Mouse (Mus musculus) spleen, adult 2 months (tissue): ENCODE results near the gene Uba1y. TPM values are rescaled to one million over a fixed set of nuclear protein-coding genes. Genes with fewer than 3 reads are reported as not detected.
"Not testable (repeated sequence)": the region's sequence is repeated elsewhere in the genome, so short reads cannot be mapped to it uniquely, and the experiment has no call there.

Source experiments
- DNase-seq, 2 experiments: peaks; one replicate each; pipeline versions ENCODE4 v3.0.0 to v3.0.0-alpha.2; 2012 to 2021; ENCODE audit warnings: low spot score in 2 of 2, low read depth in 1 of 2
- H3K27ac ChIP-seq: fragments of 200-500 bp; 2 replicates; pipeline ENCODE4 v1.5.1; 2012; ENCODE audit warnings: low read length, inconsistent platforms; ENCODE audit not compliant: insufficient read depth
- H3K27me3 ChIP-seq: fragments of 200-500 bp; 2 replicates; pipeline ENCODE4 v1.6.1; 2012; ENCODE audit warnings: mild to moderate bottlenecking, moderate library complexity, low read length, inconsistent platforms; ENCODE audit not compliant: control insufficient read depth, insufficient read depth
- H3K36me3 ChIP-seq: fragments of 200-500 bp; 2 replicates; pipeline ENCODE4 v1.6.1; 2012; ENCODE audit warnings: mild to moderate bottlenecking, low read length, inconsistent platforms; ENCODE audit not compliant: control insufficient read depth, insufficient read depth
- H3K4me1 ChIP-seq: fragments of 200-500 bp; 2 replicates; pipeline ENCODE4 v1.6.1; 2011; ENCODE audit warnings: inconsistent platforms; ENCODE audit not compliant: control insufficient read depth, insufficient read depth, insufficient read length
- H3K4me3 ChIP-seq: fragments of 200-500 bp; 2 replicates; pipeline ENCODE4 v1.5.1; 2011; ENCODE audit warnings: mild to moderate bottlenecking, inconsistent platforms; ENCODE audit not compliant: insufficient read depth, insufficient read length; ENCODE audit errors: extremely low read depth
- CTCF ChIP-seq: fragments of 200-500 bp; IDR thresholded peaks from 2 replicates; pipeline ENCODE4 v1.5.1; 2011; ENCODE audit warnings: mild to moderate bottlenecking, inconsistent platforms; ENCODE audit not compliant: insufficient read depth, insufficient read length, insufficient replicate concordance; ENCODE audit errors: extremely low read depth
- POLR2A ChIP-seq: fragments of 200-500 bp; IDR thresholded peaks from 2 replicates; pipeline ENCODE4 v1.6.1; 2011; ENCODE audit warnings: low read depth, low read length, inconsistent platforms
- WGBS: fragments of 180-500 bp; shearing (Covaris S2); methylation state at CpG from one replicate; pipeline ENCODE4 v1.1.7; 2018; 5-methylcytosine and 5-hydroxymethylcytosine counted together
- polyA plus RNA-seq: library from polyadenylated mRNA; depleted of rRNA; stranded (reverse); fragments of >200 nt; gene quantifications from 2 replicates; pipeline ENCODE4 v1.2.3, GENCODE M21; 2012; rRNA removed

The Uba1y gene
- polyA plus RNA-seq: not detected in 2 replicates

DNA sequence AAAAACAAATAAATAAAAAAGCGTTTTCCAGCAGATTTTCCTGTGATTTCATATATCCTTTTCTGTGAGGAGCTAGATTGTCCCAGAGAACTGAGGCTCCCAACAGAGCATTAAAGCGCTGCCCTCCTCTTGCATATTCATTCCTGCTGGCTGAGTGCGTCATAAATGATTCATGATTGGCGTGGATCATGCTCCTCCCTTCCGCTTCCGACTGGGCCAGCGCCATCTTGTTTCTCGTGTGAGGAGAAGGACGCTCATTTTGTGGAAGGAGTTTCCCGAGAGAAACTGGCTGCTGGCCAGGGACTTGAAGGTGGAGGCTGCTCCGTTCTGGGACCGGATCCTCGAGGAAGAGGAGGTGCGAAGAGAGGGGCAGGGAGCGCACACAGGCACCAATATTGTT is at the start of gene Uba1y:
Uba1y (plus strand) TSS at position 254 of the 400 bp plus-strand sequence.
- Histone ChIP-seq H3K36me3 (no peaks in the 10 kb centered on the region), H3K27ac (no peak within 1 kb of the TSS), H3K4me1 (no peaks in the 10 kb centered on the region), H3K4me3 (no peak within 1 kb of the TSS), H3K27me3 (no peaks in the 10 kb centered on the region)
- WGBS: 98% methylated on average over 7 of the region's 15 CpGs
- no peak for DNase-seq
- TF ChIP-seq CTCF (no peak), POLR2A (no peak)

DNA sequence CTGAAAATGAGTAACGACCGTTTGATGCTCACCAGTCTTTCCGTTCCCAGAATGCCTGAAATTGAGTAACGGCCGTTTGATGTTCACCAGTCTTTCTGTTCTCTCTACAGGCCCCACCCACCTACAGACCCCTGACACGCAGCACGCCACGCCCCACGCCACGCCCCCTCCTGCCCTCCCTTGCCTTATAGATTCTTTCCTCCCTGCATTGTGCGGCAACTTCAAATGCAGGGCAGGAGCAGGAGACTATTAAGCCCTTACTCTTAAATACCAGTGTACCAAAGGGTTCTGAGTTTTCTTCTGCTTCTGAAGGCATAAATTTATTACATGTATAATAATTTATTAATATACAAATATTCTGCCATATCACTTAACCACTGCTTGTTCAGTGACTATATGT is 21.1 kb upstream of the Uba1y start, which contains the start of gene Zfy1:
Zfy1 (minus strand) TSS at position 101 of the 400 bp plus-strand sequence.
- H3K36me3 ChIP-seq, H3K27ac ChIP-seq, H3K4me1 ChIP-seq, H3K27me3 ChIP-seq, H3K4me3 ChIP-seq, DNase-seq: not testable (repeated sequence)
- WGBS: 69% methylated on average over 5 of the region's 11 CpGs

DNA sequence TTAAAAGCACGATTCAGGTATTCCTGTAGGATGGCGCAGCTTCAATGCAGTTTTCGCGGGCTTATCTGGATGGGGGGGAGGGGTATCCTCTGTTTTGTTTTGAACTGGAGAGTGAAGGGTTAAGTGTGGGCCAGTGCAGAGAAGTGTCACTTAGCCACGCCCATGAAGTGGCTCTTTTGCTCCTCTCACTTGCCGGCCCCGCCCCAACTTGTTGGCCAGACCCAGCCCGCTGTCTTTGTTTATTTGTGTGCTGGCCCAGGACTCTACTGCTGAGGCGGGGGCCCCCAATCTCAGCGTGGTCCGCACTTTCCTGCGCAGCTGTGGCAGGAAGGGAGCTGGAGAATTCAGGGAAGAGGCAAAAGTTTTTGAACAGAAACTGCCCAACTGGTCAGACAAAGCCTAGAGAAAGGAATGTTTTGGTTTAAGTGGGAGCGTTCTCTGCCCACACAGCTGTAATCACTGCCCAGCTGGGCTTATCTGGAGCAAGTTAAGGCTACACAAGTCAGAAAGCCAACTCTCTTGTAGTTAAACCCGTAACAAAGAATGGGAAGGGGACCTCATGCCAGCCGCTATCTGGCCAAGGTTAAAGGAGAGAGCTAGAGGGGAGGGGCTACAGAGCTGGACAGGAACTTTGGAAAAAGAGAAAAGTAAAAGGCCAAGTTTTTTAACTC is 9.3 kb upstream of the Uba1y start:
- H3K36me3 ChIP-seq: no peaks in the 10 kb centered on the region
- TF ChIP-seq POLR2A: no peak
- no peak overlapping the region for H3K4me3 ChIP-seq
- H3K4me1 ChIP-seq: no peaks in the 10 kb centered on the region
- DNase-seq: no peak
- H3K27me3 ChIP-seq: no peaks in the 10 kb centered on the region
- H3K27ac ChIP-seq: no peak overlapping the region
- 7% methylated on average over 9 of the region's 15 CpGs for WGBS

GRCm38 (mm10) chrY:872404-872803 is 54.0 kb downstream of the Uba1y start:
- Histone ChIP-seq H3K27me3 (no peaks in the 10 kb centered on the region), H3K27ac (no peak overlapping the region), H3K4me1 (no peaks in the 10 kb centered on the region), H3K36me3 (no peaks in the 10 kb centered on the region), H3K4me3 (no peak overlapping the region)
- TF ChIP-seq POLR2A (no peak), CTCF (no peak)
- DNase-seq: no peak

DNA sequence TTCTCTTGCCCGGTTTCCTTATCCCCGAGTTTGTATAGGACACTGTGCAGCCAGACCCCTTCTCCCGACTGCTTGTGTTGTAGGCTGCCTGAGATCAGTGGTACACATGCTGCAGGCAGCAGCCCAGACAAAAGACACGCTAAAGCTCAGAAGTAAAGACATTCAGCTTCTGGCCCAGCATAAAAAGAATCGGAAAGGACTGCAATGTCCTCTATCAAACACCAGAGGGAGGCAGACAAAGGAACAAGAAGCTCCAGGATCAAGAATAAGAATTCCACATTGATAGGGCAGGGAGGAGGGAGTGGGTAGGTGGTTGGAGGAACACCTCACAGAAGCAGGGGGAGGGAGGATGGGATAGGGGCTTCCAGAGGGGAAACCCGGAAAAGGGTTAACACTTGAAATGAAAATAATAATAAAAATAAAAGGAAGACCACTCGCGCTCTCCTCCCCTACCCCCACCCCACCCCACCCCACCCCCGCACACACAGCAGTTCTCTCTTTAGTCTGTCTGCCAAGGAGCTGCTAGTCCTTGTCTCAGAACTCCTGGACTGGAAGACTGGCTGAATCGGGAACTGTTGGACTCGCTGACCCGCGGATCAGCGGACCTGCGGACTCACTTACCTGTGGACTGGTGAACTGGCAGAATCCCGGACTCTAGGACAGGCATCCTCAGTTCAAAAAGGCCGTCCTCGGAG is 54.6 kb downstream of the Uba1y start:
- DNase-seq: no peak

More for the DNA sequence above, 54.6 kb downstream of the Uba1y start:
- no peaks in the 10 kb centered on the region for H3K27me3 ChIP-seq
- no peak overlapping the region for H3K4me3 ChIP-seq
- H3K4me1 ChIP-seq: no peaks in the 10 kb centered on the region
- TF ChIP-seq POLR2A (no peak), CTCF (no peak)
- no peaks in the 10 kb centered on the region for H3K36me3 ChIP-seq
- 38% methylated on average over 8 of the region's 18 CpGs for WGBS
- H3K27ac ChIP-seq: no peak overlapping the region

Other genes starting within 250 kb of the Uba1y start
- not detected in 2 replicates for gene Zfy1, start 21.2 kb upstream of the Uba1y start, polyA plus RNA-seq
- gene Kdm5d, start 79.1 kb downstream of the Uba1y start, polyA plus RNA-seq: 5.6 and 6.2 TPM in 2 replicates
- gene Eif2s3y, start 191.9 kb downstream of the Uba1y start, polyA plus RNA-seq: 4.5 and 5.7 TPM in 2 replicates